Mouse (Mus musculus): ENCODE measurements around the gene Uggt2.

DNA sequence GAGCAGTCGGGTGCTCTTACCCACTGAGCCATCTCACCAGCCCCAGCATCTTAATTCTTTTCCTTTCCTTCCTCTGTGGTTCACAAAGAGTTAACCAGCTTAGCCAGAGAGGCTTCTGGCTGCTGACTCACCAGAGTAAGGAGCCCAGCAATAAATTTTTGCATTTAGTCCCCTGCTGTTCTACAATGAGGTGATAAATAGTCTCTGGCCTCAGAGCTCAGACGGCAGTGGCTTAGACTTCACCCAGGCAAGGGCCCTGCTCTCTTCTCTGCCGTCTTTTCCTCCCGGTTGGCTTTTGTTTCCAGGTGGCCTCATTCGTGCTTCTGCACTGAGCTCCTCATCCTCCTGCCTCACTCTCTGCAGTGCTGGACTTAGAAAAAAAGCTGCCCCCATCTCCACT, 93.4 kb downstream of the Uggt2 start:
- TF ChIP-seq FOSL1 (IDR thresholded peaks at IDR 0.05; ENCODE audit: insufficient read depth, low read length, poor library complexity, severe bottlenecking) = no peak
- no peak for TF ChIP-seq CTCF (IDR thresholded peaks at IDR 0.05; ENCODE audit: control insufficient read depth, insufficient read depth, insufficient read length)
- no peak for TF ChIP-seq MAX (IDR thresholded peaks at IDR 0.05)
- no peak for TF ChIP-seq USF1 (IDR thresholded peaks at IDR 0.05; ENCODE audit: low read depth)
- no peak for TF ChIP-seq CEBPB (IDR thresholded peaks at IDR 0.05; ENCODE audit: low read depth)
